Mouse (Mus musculus) lung, postnatal 0 days (tissue): ENCODE measurements around the gene Lrrc51.

Experiments used
- CTCF ChIP-seq: IDR thresholded peaks from 2 replicates; pipeline ENCODE4 v1.5.1; 2016; ENCODE audit warnings: antibody characterized with exemption, mild to moderate bottlenecking
- EP300 ChIP-seq: IDR thresholded peaks from 2 replicates; pipeline ENCODE4 v1.6.1; 2016; ENCODE audit warnings: antibody characterized with exemption, mild to moderate bottlenecking, control low read depth

DNA sequence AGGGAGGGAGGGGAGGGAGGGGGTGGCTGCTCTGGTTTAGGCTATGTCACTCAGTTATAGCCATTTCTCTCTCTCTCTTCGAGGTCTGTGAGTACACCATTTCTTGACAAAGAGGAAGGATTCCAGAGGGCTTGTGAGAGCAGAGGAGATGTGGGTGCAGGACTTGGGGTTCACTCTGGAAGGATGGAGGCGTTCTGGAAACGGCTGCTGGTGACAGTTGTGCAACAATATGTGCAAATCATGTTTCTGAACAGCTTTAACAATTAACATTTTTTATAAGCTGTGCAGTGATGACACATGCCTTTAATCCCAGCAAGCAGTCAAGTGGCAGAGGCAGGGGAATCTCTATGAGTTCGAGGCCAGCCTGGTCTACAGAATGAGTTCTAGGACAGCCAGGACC lies 52.8 kb downstream of the Lrrc51 start:
- TF ChIP-seq CTCF (no peak), EP300 (no peak)
